Mouse (Mus musculus): ENCODE measurements at regions not wholly inside any gene's neighbourhood (a gene's known extent, or its start where the extent isn't known, plus 50 kb on each side); places are given as distances from the start of the nearest gene placed in this dataset.

- 94% methylated on average over 7 of the region's 7 CpGs for WGBS
Measured at GRCm38 (mm10) chr11:112473237-112473636, 308.8 kb upstream of the Sox9 start.

GRCm38 (mm10) chr11:112473681-112474080, 308.3 kb upstream of the Sox9 start:
- no peaks in the 10 kb centered on the region for H3K4me1 ChIP-seq (replicated peaks)
- no peak overlapping the region for H3K27ac ChIP-seq
- H3K9me3 ChIP-seq: no peaks in the 10 kb centered on the region
- ATAC-seq: no peak
- H3K4me2 ChIP-seq (replicated peaks): no peak overlapping the region
- no peaks in the 10 kb centered on the region for H3K36me3 ChIP-seq
- H3K27me3 ChIP-seq: no peaks in the 10 kb centered on the region
- 89% methylated on average over 6 of the region's 6 CpGs for WGBS
- H3K4me3 ChIP-seq (replicated peaks): no peak overlapping the region
- no peak overlapping the region for H3K9ac ChIP-seq (replicated peaks)

More at GRCm38 (mm10) chr11:112473237-112473636, 308.8 kb upstream of the Sox9 start:
- ATAC-seq: no peak
- H3K9ac ChIP-seq (replicated peaks): no peak overlapping the region
- H3K4me3 ChIP-seq (replicated peaks): no peak overlapping the region
- H3K4me1 ChIP-seq (replicated peaks): no peaks in the 10 kb centered on the region
- H3K4me2 ChIP-seq (replicated peaks): no peak overlapping the region
- H3K36me3 ChIP-seq: no peaks in the 10 kb centered on the region
- H3K9me3 ChIP-seq: no peaks in the 10 kb centered on the region
- H3K27me3 ChIP-seq: no peaks in the 10 kb centered on the region
- H3K27ac ChIP-seq: no peak overlapping the region

DNA sequence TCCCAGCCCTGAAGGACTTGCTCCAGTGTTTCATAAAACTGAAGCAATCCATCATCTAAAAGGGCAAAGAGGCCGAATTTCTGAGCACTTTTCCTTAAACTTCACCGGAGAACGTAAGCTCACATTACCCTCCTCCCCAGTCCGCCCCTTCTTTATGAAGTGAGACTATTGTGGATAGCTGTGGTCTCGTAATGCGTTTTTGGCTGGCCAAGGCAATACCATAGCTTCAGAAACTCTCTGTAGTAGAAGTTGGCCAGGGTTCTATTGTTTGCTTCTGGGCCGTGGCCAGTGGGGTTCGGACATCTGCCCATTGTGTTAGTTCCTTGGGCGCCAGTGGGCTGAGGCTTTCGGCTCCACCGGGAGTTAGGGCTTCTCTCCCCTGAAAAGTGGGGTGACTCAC, 301.7 kb upstream of the Sox9 start:
- Histone ChIP-seq H3K27me3 (no peaks in the 10 kb centered on the region), H3K4me3 (replicated peaks) (no peak overlapping the region), H3K27ac (no peak overlapping the region), H3K4me1 (replicated peaks) (no peaks in the 10 kb centered on the region), H3K9ac (replicated peaks) (no peak overlapping the region), H3K4me2 (replicated peaks) (no peak overlapping the region), H3K36me3 (no peaks in the 10 kb centered on the region), H3K9me3 (no peaks in the 10 kb centered on the region)
- WGBS: 75% methylated on average over 11 of the region's 11 CpGs
- no peak for ATAC-seq

DNA sequence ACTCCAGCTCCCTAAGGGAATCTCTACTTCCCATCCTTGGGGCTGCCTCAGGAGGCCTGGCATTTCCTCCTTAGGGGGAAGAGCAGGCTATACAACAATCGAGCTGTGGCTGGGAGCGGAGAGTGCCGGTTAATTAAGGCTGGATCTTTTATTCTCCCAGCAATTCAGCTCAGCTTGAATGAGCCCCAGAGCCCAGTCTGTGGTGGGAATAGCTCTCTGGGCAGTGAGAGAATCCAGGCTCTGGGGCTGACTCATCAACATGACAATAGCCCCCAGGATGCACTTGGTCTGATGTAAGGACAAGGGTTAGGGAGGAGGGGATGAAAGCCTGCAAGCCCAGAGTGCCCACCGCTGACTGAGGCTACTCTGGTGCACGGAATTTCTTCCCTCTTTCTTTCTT, 280.2 kb upstream of the Sox9 start:
- Histone ChIP-seq H3K4me1 (replicated peaks) (peaks cover 29% of the 10 kb centered on the region), H3K4me2 (replicated peaks) (peak overlapping the region; percentile 21), H3K27me3 (no peaks in the 10 kb centered on the region), H3K27ac (peak overlapping the region; percentile 35), H3K9me3 (peaks cover 3% of the 10 kb centered on the region; the same call in 1 of the 2 replicates), H3K9ac (replicated peaks) (no peak overlapping the region), H3K4me3 (replicated peaks) (no peak overlapping the region), H3K36me3 (no peaks in the 10 kb centered on the region)
- peak; percentile 99 for ATAC-seq
- 1% methylated on average over 5 of the region's 5 CpGs for WGBS

GRCm38 (mm10) chr11:112519076-112519475, 262.9 kb upstream of the Sox9 start:
- Histone ChIP-seq H3K27me3 (no peaks in the 10 kb centered on the region), H3K9ac (replicated peaks) (no peak overlapping the region), H3K4me2 (replicated peaks) (no peak overlapping the region), H3K4me1 (replicated peaks) (no peaks in the 10 kb centered on the region), H3K27ac (no peak overlapping the region), H3K9me3 (no peaks in the 10 kb centered on the region), H3K4me3 (replicated peaks) (no peak overlapping the region), H3K36me3 (no peaks in the 10 kb centered on the region)
- 75% methylated on average over 8 of the region's 8 CpGs for WGBS
- ATAC-seq: no peak

DNA sequence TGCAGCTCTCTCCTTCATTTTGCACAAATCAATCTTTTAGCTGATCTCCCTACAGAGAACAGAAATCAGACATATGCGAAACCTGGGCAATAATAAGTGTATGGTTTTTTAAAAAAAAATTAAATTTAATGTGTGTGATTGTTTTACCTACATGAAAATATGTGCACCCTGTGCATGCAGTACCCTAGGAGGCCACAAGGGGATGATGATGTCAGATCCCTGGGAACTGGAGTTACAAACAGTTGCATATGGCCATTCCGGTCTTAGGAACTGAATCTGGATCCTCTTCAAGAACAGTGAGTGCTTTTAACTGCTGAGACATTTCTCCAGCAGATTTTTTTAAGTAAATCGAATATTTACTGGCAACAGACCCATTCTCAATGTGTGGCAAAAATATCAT, 257.0 kb upstream of the Sox9 start:
- no peak overlapping the region for H3K4me3 ChIP-seq (replicated peaks)
- no peak overlapping the region for H3K4me2 ChIP-seq (replicated peaks)
- ATAC-seq: no peak
- no peaks in the 10 kb centered on the region for H3K9me3 ChIP-seq
- 0 out of 2 replicates have a peak, but pooled peaks cover under 1% of the 10 kb centered on the region for H3K4me1 ChIP-seq (replicated peaks)
- no peak overlapping the region for H3K9ac ChIP-seq (replicated peaks)
- WGBS: 95% methylated on average over 3 of the region's 3 CpGs
- H3K36me3 ChIP-seq: no peaks in the 10 kb centered on the region
- H3K27ac ChIP-seq: no peak overlapping the region
- no peaks in the 10 kb centered on the region for H3K27me3 ChIP-seq

DNA sequence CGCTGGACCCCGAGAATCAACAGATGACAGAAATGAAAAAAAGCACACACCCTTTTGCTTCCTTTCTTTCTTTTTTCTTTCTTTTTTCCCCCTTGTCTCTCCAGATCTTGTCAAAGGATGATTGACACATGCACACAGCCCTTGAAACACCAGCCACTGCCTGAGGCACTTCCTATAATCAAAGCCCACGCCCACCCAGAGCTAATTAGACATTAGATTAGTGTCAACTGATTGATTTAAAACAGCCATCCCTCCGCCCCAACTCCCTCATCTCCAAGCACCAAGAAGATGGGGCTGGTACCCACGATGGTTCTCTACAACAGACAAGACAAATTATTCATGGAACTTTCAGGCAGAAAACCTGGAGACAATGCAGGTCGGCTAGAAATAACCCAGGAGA, 239.5 kb upstream of the Sox9 start:
- 13% methylated on average over 6 of the region's 6 CpGs for WGBS
- Histone ChIP-seq H3K9ac (replicated peaks) (no peak overlapping the region), H3K4me2 (replicated peaks) (no peak overlapping the region), H3K4me1 (replicated peaks) (peaks cover 22% of the 10 kb centered on the region), H3K9me3 (no peaks in the 10 kb centered on the region), H3K36me3 (no peaks in the 10 kb centered on the region), H3K4me3 (replicated peaks) (no peak overlapping the region), H3K27me3 (no peaks in the 10 kb centered on the region), H3K27ac (no peak overlapping the region)
- ATAC-seq: no peak

DNA sequence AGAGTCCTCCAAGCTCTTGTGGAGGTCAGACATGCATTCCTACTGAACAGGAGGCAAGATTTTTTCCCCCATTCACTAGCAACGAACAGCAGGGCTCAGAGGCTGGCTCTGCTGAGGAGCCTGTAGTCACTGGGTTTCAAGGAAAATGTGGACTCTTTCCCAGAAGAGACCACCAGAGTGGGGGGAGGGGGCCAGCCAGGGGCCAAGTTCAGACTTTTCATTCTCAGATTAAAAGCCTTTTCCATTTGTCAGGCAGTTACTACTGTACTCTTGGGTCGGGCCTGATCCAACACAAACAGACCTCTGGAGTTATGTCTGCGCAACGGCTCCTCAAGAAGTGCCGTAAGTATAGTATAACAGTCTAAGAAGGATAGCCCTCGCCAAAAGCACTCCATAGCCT, 238.6 kb upstream of the Sox9 start:
- 79% methylated on average over 6 of the region's 6 CpGs for WGBS
- Histone ChIP-seq H3K9ac (replicated peaks) (no peak overlapping the region), H3K27me3 (no peaks in the 10 kb centered on the region), H3K36me3 (no peaks in the 10 kb centered on the region), H3K4me1 (replicated peaks) (peaks cover 22% of the 10 kb centered on the region), H3K4me3 (replicated peaks) (no peak overlapping the region), H3K27ac (no peak overlapping the region; the same call in 1 of the 2 replicates), H3K4me2 (replicated peaks) (no peak overlapping the region), H3K9me3 (no peaks in the 10 kb centered on the region)
- ATAC-seq: no peak

DNA sequence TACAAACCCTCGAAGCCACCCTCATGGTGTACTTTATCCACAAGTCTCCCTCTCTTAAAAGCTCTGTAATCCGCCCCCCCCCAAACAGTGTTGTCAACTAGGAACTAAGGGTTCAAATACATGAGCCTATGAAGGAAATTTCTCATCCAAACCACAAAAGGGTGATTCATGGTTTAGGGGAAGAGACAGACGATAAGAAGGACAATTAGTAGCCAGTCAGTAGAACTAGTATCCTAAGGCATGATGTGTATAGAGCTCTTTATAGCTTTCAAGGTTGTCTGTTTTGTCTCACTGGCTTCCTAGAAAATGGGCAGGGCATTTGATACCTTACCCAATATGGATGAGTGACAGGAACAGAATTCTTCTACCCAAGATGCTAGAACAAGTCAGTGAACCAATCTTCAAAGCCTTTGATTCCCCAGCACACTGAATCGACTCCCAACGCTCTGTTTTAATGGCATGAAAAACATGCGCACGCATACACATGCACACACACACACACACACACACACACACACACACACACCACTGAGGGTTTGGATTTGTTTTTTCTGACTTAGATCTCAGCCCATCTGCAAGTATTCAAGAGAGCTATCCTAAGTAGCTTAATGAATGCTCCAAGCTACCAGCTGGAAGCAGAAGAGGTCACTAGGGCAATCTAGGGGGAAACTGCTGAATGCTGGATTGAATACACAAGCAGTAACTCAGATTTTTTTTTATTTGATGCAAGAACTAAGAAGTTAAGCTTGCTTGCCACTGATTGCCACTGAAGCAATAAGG, 236.6 kb upstream of the Sox9 start:
- H3K4me2 ChIP-seq (replicated peaks): no peak overlapping the region
- 55% methylated on average over 7 of the region's 7 CpGs for WGBS
- H3K9me3 ChIP-seq: no peaks in the 10 kb centered on the region
- no peak overlapping the region for H3K27ac ChIP-seq
- no peak for ATAC-seq
- no peak overlapping the region for H3K9ac ChIP-seq (replicated peaks)
- peaks cover 22% of the 10 kb centered on the region for H3K4me1 ChIP-seq (replicated peaks)
- no peaks in the 10 kb centered on the region for H3K27me3 ChIP-seq
- no peak overlapping the region for H3K4me3 ChIP-seq (replicated peaks)
- H3K36me3 ChIP-seq: no peaks in the 10 kb centered on the region

DNA sequence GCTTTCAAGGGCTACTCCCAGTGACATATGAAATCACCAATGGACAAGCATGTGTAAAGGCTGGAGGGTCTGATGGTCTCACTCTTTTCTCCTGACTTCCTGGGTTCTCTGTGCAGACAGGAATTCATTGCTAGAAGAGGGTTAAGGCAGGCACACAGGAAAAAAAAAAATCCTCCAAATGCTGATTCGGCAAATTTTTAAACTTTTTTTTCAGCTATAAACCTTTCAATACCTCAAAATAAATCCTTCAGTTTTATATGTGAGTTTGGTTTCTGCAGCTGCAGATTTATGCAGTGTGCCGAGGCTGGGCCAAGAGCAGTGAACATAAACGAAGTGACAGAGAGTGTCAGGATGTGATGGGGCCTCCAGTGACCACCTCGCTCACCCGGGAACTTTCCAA, 235.9 kb upstream of the Sox9 start:
- no peak overlapping the region for H3K9ac ChIP-seq (replicated peaks)
- H3K4me2 ChIP-seq (replicated peaks): no peak overlapping the region
- peaks cover 22% of the 10 kb centered on the region for H3K4me1 ChIP-seq (replicated peaks)
- H3K36me3 ChIP-seq: no peaks in the 10 kb centered on the region
- H3K27me3 ChIP-seq: no peaks in the 10 kb centered on the region
- no peak for ATAC-seq
- H3K27ac ChIP-seq: no peak overlapping the region
- no peaks in the 10 kb centered on the region for H3K9me3 ChIP-seq
- no peak overlapping the region for H3K4me3 ChIP-seq (replicated peaks)
- WGBS: 83% methylated on average over 5 of the region's 5 CpGs

DNA sequence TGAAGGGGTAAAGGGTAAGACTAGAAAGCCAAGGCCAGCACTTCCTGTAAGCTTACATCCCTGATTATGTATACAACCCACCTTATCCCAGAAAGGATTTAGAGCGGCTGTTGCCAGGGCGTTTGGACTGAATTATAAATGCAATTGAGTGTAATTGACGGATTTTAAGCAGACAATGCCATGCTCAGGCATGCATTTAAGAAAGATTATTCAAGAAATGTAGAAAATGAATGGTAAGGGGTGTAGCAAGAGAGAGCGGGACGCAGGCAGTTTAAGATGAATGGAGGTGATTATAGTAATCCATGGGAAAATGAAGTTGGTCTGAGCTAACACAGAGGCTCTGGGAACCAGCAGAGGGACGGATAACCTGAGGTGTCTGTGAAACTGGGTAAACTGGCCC, 229.2 kb upstream of the Sox9 start:
- ATAC-seq: 0 out of 2 replicates have a peak, but pooled peaks have one; percentile 9

DNA sequence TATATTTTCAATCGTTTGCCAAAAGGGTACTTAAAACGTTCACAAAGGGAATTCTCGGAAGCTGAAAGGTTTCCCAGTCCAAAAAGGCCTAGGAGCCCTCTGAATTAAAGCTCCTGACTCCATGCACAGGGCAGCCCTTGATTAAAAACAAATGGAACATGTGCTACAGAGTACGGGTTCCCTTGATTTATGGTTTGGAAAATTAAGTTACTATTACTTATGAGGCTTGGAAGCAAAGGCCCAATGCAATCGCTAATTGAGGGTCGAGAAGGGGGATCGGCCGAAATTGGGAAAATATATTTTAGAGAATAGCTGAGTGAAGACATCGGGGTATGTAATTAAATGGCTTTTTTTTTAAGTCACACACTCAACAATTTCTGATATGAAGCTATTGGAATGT, 219.0 kb upstream of the Sox9 start:
- WGBS: 92% methylated on average over 9 of the region's 9 CpGs
- Histone ChIP-seq H3K9ac (replicated peaks) (no peak overlapping the region), H3K27ac (no peak overlapping the region), H3K27me3 (no peaks in the 10 kb centered on the region), H3K4me3 (replicated peaks) (no peak overlapping the region), H3K4me2 (replicated peaks) (no peak overlapping the region), H3K4me1 (replicated peaks) (no peaks in the 10 kb centered on the region), H3K9me3 (0 out of 2 replicates have a peak, but pooled peaks cover 2% of the 10 kb centered on the region), H3K36me3 (no peaks in the 10 kb centered on the region)
- no peak for ATAC-seq

More for the DNA sequence above, 229.2 kb upstream of the Sox9 start:
- 21% methylated on average over 6 of the region's 6 CpGs for WGBS
- Histone ChIP-seq H3K4me3 (replicated peaks) (no peak overlapping the region), H3K27me3 (no peaks in the 10 kb centered on the region), H3K27ac (no peak overlapping the region), H3K4me2 (replicated peaks) (no peak overlapping the region), H3K9me3 (no peaks in the 10 kb centered on the region), H3K9ac (replicated peaks) (no peak overlapping the region), H3K36me3 (no peaks in the 10 kb centered on the region), H3K4me1 (replicated peaks) (peaks cover 14% of the 10 kb centered on the region)

- Histone ChIP-seq H3K9ac (replicated peaks) (no peak overlapping the region), H3K9me3 (no peaks in the 10 kb centered on the region), H3K27me3 (no peaks in the 10 kb centered on the region), H3K4me1 (replicated peaks) (no peaks in the 10 kb centered on the region), H3K4me3 (replicated peaks) (no peak overlapping the region), H3K36me3 (no peaks in the 10 kb centered on the region), H3K4me2 (replicated peaks) (no peak overlapping the region), H3K27ac (no peak overlapping the region)
- WGBS: 14% methylated on average over 1 of the region's 1 CpGs
- no peak for ATAC-seq
Measured at GRCm38 (mm10) chr11:112564706-112565215, 217.3 kb upstream of the Sox9 start.

All from midbrain, embryonic 13.5 days (tissue).